Mouse (Mus musculus): ENCODE measurements around the gene Tmed8.

GRCm38 (mm10) chr12:87132784-87133183 lies 67.5 kb downstream of the Tmed8 start:
- TF ChIP-seq POLR2A (IDR thresholded peaks at IDR 0.05; ENCODE audit: borderline replicate concordance, insufficient read depth, low read length) (no peak), CTCF (IDR thresholded peaks at IDR 0.05; ENCODE audit: borderline replicate concordance, insufficient read depth, low read depth, low read length) (no peak)

Data from cerebellum, adult 2 months (tissue).